Mouse (Mus musculus) left cerebral cortex, adult 2 months (tissue): ENCODE data around the gene Stk19. TPM values are rescaled to one million over a fixed set of nuclear protein-coding genes. Genes with fewer than 3 reads are reported as not detected.

Source experiments
- DNase-seq, 2 experiments: peaks; one replicate each; pipeline ENCODE4 v3.0.0; 2021 to 2022; ENCODE audit warnings: low spot score in 2 of 2, mixed read lengths in 1 of 2; ENCODE audit errors: extremely low spot score in 1 of 2
- H3K27ac ChIP-seq: fragments of 200-600 bp; 2 replicates; pipeline ENCODE4 v1.8.1; 2022
- H3K4me3 ChIP-seq: fragments of 200-600 bp; 2 replicates; pipeline ENCODE4 v1.8.1; 2022
- CTCF ChIP-seq: fragments of 200-600 bp; IDR thresholded peaks from 2 replicates; pipeline ENCODE4 v1.8.1; 2022; ENCODE audit warnings: antibody characterized with exemption, mild to moderate bottlenecking, moderate library complexity
- intact Hi-C: fragments of 180-260 bp; cut with DNase I; formaldehyde crosslinking; loops from one replicate; pipeline ENCODE4 v1.15.1; 2025
- long read RNA-seq, 2 experiments: library from polyadenylated mRNA; stranded (forward); transcript quantifications; one replicate each; pipeline ENCODE4 v2.0.0; 2021; ENCODE audit warnings: borderline mapping rate in 2 of 2
- total RNA-seq, 2 experiments: library from RNA; stranded (reverse); gene quantifications; 2 replicates each; pipeline ENCODE4 v1.2.3; 2021

Stk19 gene
- total RNA-seq: 10 to 100 TPM; 54.8 to 61.5 TPM
- long read RNA-seq, experiment 1, transcript Stk19-201 (7 exons, 1,120 nt): major isoform, 9 of 21 reads
- long read RNA-seq, experiment 1, partial matches to known transcripts: 7 of 21 reads
- long read RNA-seq, experiment 1, other reads (novel, unspliced or antisense): 4 of 21 reads
- long read RNA-seq, experiment 2, transcript Stk19-201 (7 exons, 1,120 nt): major isoform, 8 of 18 reads
- long read RNA-seq, experiment 2, partial matches to known transcripts: 9 of 18 reads
- long read RNA-seq, experiment 2, other reads (novel, unspliced or antisense): 1 of 18 reads

GRCm38 (mm10) chr17:34836856-34837221 lies at the start of gene Stk19, which contains the start of gene Dxo:
TSS of gene Stk19 (minus strand) at chr17:34836945.
TSS of gene Dxo (plus strand) at chr17:34837019.
- no peak for TF ChIP-seq CTCF
- peak within 1 kb of the TSS; percentile 68 for H3K4me3 ChIP-seq
- peak; percentile 98 for DNase-seq
- H3K27ac ChIP-seq: peak within 1 kb of the TSS; percentile 82
- intact Hi-C loops: loop anchor here (1.0 to 5.0 kb wide), 3 partner anchors 13 to 405 kb away; partner anchors contain the start of genes Ddx39b, Lsm2, Nelfe and Skiv2l

- TF ChIP-seq CTCF: no peak
- intact Hi-C loops: no loop called here
- Histone ChIP-seq H3K27ac (no peak overlapping the region), H3K4me3 (no peak overlapping the region)
- DNase-seq: no peak
Measured at GRCm38 (mm10) chr17:34885615-34886014, 48.9 kb upstream of the Stk19 start.

- no peak for DNase-seq
- H3K4me3 ChIP-seq: no peak overlapping the region
- H3K27ac ChIP-seq: no peak overlapping the region
- no peak for TF ChIP-seq CTCF
- intact Hi-C loops: no loop called here
Measured at GRCm38 (mm10) chr17:34884704-34885103, 48.0 kb upstream of the Stk19 start.

- intact Hi-C loops: no loop called here
- H3K27ac ChIP-seq: no peak overlapping the region
- H3K4me3 ChIP-seq: no peak overlapping the region
- no peak for DNase-seq
- TF ChIP-seq CTCF: no peak
Measured at GRCm38 (mm10) chr17:34883332-34883731, 46.6 kb upstream of the Stk19 start.

- no peak within 1 kb of the TSS for H3K27ac ChIP-seq
- no peak within 1 kb of the TSS for H3K4me3 ChIP-seq
- intact Hi-C loops: no loop called here
- no peak for TF ChIP-seq CTCF
- no peak for DNase-seq
Measured at GRCm38 (mm10) chr17:34881683-34882310, 45.1 kb upstream of the Stk19 start, which contains the start of gene Gm20547. TSS of gene Gm20547 (minus strand) at chr17:34882042.

- no peak for TF ChIP-seq CTCF
- Histone ChIP-seq H3K4me3 (no peak overlapping the region), H3K27ac (no peak overlapping the region)
- intact Hi-C loops: no loop called here
- DNase-seq: no peak
Measured at GRCm38 (mm10) chr17:34881166-34881565, 44.4 kb upstream of the Stk19 start.

- TF ChIP-seq CTCF: no peak
- DNase-seq: no peak
- intact Hi-C loops: loop anchor here (10.0 kb wide), 1 partner anchor 155 kb away; no protein-coding TSS in a partner anchor
- Histone ChIP-seq H3K4me3 (no peak within 1 kb of the TSS), H3K27ac (no peak within 1 kb of the TSS)
Measured at GRCm38 (mm10) chr17:34879336-34879879, 42.7 kb upstream of the Stk19 start, which contains the start of gene Zbtb12. TSS of gene Zbtb12 (plus strand) at chr17:34879483.

GRCm38 (mm10) chr17:34874321-34874720 lies 37.6 kb upstream of the Stk19 start:
- intact Hi-C loops: loop anchor here (10.0 kb wide), 1 partner anchor 150 kb away; no protein-coding TSS in a partner anchor
- DNase-seq: no peak
- Histone ChIP-seq H3K27ac (no peak overlapping the region), H3K4me3 (no peak overlapping the region)
- TF ChIP-seq CTCF: no peak

- TF ChIP-seq CTCF: no peak
- intact Hi-C loops: no loop called here
- H3K4me3 ChIP-seq: no peak overlapping the region
- DNase-seq: no peak
- H3K27ac ChIP-seq: no peak overlapping the region
Measured at GRCm38 (mm10) chr17:34865981-34866380, 29.2 kb upstream of the Stk19 start.

- TF ChIP-seq CTCF: no peak
- DNase-seq: no peak
- H3K4me3 ChIP-seq: no peak within 1 kb of the TSS
- intact Hi-C loops: no loop called here
- H3K27ac ChIP-seq: no peak within 1 kb of the TSS
Measured at GRCm38 (mm10) chr17:34862416-34863081, 25.8 kb upstream of the Stk19 start, which contains the start of gene Cfb. TSS of gene Cfb (minus strand) at chr17:34862518.

- TF ChIP-seq CTCF: no peak
- no peak overlapping the region for H3K4me3 ChIP-seq
- no peak for DNase-seq
- no peak overlapping the region for H3K27ac ChIP-seq
- intact Hi-C loops: no loop called here
Measured at GRCm38 (mm10) chr17:34861704-34862415, 25.1 kb upstream of the Stk19 start.
